Mouse (Mus musculus) cerebellum, adult (tissue): ENCODE data around the gene Olfr1261.

Source experiments
- ATAC-seq: cut with Nextera tagmentation; 2 replicates; pipeline ENCODE4 v1.9.2; 2017; ENCODE audit warnings: mild to moderate bottlenecking, moderate library complexity, mixed read lengths; ENCODE audit not compliant: insufficient number of reproducible peaks, low FRiP score, low TSS enrichment

Olfr1261 gene

GRCm38 (mm10) chr2:89990921-89991320 lies at the start of gene Olfr1261:
Gene Olfr1261, plus strand, starts transcription at chr2:89991221.
- ATAC-seq: no peak

- no peak for ATAC-seq
Observed at GRCm38 (mm10) chr2:89948564-89948963, 42.5 kb upstream of the Olfr1261 start, which contains the start of gene Olfr1259. Gene Olfr1259, minus strand, starts transcription at chr2:89948664.

GRCm38 (mm10) chr2:89974184-89974583 lies 16.8 kb upstream of the Olfr1261 start, which contains the start of gene Olfr1260:
Gene Olfr1260, plus strand, starts transcription at chr2:89974340.
- no peak for ATAC-seq

GRCm38 (mm10) chr2:89977709-89978108 lies 13.3 kb upstream of the Olfr1261 start:
- no peak for ATAC-seq

- no peak for ATAC-seq
Observed at GRCm38 (mm10) chr2:89999845-90000244, 8.8 kb downstream of the Olfr1261 start, which contains the start of gene Olfr1262. Gene Olfr1262, plus strand, starts transcription at chr2:90000145.

GRCm38 (mm10) chr2:90011831-90012230 lies 20.8 kb downstream of the Olfr1261 start, which contains the start of gene Olfr1263:
Gene Olfr1263, plus strand, starts transcription at chr2:90012131.
- no peak for ATAC-seq

- no peak for ATAC-seq
Observed at GRCm38 (mm10) chr2:90025477-90025876, 34.5 kb downstream of the Olfr1261 start, which contains the start of gene Olfr1264. Gene Olfr1264, minus strand, starts transcription at chr2:90025577.

GRCm38 (mm10) chr2:90035037-90035436 lies 44.0 kb downstream of the Olfr1261 start, which contains the start of gene Olfr1265:
Gene Olfr1265, plus strand, starts transcription at chr2:90035337.
- ATAC-seq: no peak
